Mouse (Mus musculus) left cerebral cortex, postnatal 14 days (tissue): ENCODE measurements around the gene Plekhg4. TPM values are rescaled to one million over a fixed set of nuclear protein-coding genes. Genes with fewer than 3 reads are reported as not detected.

Experiments
- DNase-seq, 2 experiments: peaks; one replicate each; pipeline ENCODE4 v3.0.0; 2021 to 2022; ENCODE audit warnings: low spot score in 2 of 2, mixed read lengths in 1 of 2
- intact Hi-C: fragments of 180-260 bp; cut with DNase I; formaldehyde crosslinking; loops from one replicate; pipeline ENCODE4 v1.15.1; 2025
- total RNA-seq, 2 experiments: library from RNA; stranded (reverse); gene quantifications; 2 replicates each; pipeline ENCODE4 v1.2.3; 2021

The Plekhg4 gene
- total RNA-seq, 2 experiments from 2014 or later = 1.7 to 4.9 TPM

- intact Hi-C loops = no loop called here
- peak; percentile 86 to 89 for DNase-seq
Observed at GRCm38 (mm10) chr8:105347428-105348221, 25.4 kb upstream of the Plekhg4 start, which contains the start of gene Fhod1. Fhod1 (minus strand) TSS chr8:105347953.

GRCm38 (mm10) chr8:105348450-105349095 is 24.5 kb upstream of the Plekhg4 start, which contains the start of gene Slc9a5:
Slc9a5 (plus strand) TSS chr8:105348843.
- intact Hi-C loops = no loop called here
- peak; percentile 43 to 55 for DNase-seq

GRCm38 (mm10) chr8:105349096-105349771 is 23.8 kb upstream of the Plekhg4 start:
- DNase-seq = peak in 1 of 2 experiments; percentile 35
- intact Hi-C loops = no loop called here

GRCm38 (mm10) chr8:105350186-105350585 is 22.9 kb upstream of the Plekhg4 start:
- intact Hi-C loops = no loop called here
- DNase-seq = peak in 1 of 2 experiments; percentile 52

GRCm38 (mm10) chr8:105353583-105354135 is 19.4 kb upstream of the Plekhg4 start:
- intact Hi-C loops = no loop called here
- no peak for DNase-seq

GRCm38 (mm10) chr8:105354549-105354948 is 18.5 kb upstream of the Plekhg4 start:
- no peak for DNase-seq
- intact Hi-C loops = no loop called here

- intact Hi-C loops = no loop called here
- no peak for DNase-seq
Observed at GRCm38 (mm10) chr8:105355179-105356024, 17.7 kb upstream of the Plekhg4 start.

- intact Hi-C loops = no loop called here
- no peak for DNase-seq
Observed at GRCm38 (mm10) chr8:105356681-105357080, 16.4 kb upstream of the Plekhg4 start.

GRCm38 (mm10) chr8:105359208-105359607 is 13.9 kb upstream of the Plekhg4 start:
- intact Hi-C loops = no loop called here

GRCm38 (mm10) chr8:105359646-105360045 is 13.4 kb upstream of the Plekhg4 start:
- no peak for DNase-seq
- intact Hi-C loops = no loop called here

More at GRCm38 (mm10) chr8:105359208-105359607, 13.9 kb upstream of the Plekhg4 start:
- no peak for DNase-seq

GRCm38 (mm10) chr8:105361751-105362702 is 11.0 kb upstream of the Plekhg4 start:
- DNase-seq = no peak
- intact Hi-C loops = no loop called here

- no peak for DNase-seq
- intact Hi-C loops = no loop called here
Observed at GRCm38 (mm10) chr8:105367107-105367506, 6.0 kb upstream of the Plekhg4 start.

- DNase-seq = no peak
- intact Hi-C loops = no loop called here
Observed at GRCm38 (mm10) chr8:105372473-105372872, 601 bp upstream of the Plekhg4 start.

GRCm38 (mm10) chr8:105374513-105374966 is 1.5 kb downstream of the Plekhg4 start:
- peak in 1 of 2 experiments; percentile 38 for DNase-seq
- intact Hi-C loops = no loop called here

- DNase-seq = peak; percentile 41 to 52
- intact Hi-C loops = no loop called here
Observed at GRCm38 (mm10) chr8:105378673-105379072, 5.6 kb downstream of the Plekhg4 start.

GRCm38 (mm10) chr8:105380308-105380707 is 7.2 kb downstream of the Plekhg4 start:
- DNase-seq = no peak
- intact Hi-C loops = no loop called here

GRCm38 (mm10) chr8:105384070-105384469 is 11.0 kb downstream of the Plekhg4 start:
- intact Hi-C loops = no loop called here

GRCm38 (mm10) chr8:105387151-105387550 is 14.1 kb downstream of the Plekhg4 start:
- DNase-seq = no peak
- intact Hi-C loops = no loop called here

More at GRCm38 (mm10) chr8:105384070-105384469, 11.0 kb downstream of the Plekhg4 start:
- DNase-seq = no peak
